Mouse (Mus musculus) spleen, adult 2 months (tissue): ENCODE measurements around the gene Nol6.

Source experiments
- CTCF ChIP-seq: fragments of 200-500 bp; IDR thresholded peaks from 2 replicates; pipeline ENCODE4 v1.5.1; 2011; ENCODE audit warnings: mild to moderate bottlenecking, inconsistent platforms; ENCODE audit not compliant: insufficient read depth, insufficient read length, insufficient replicate concordance; ENCODE audit errors: extremely low read depth
- POLR2A ChIP-seq: fragments of 200-500 bp; IDR thresholded peaks from 2 replicates; pipeline ENCODE4 v1.6.1; 2011; ENCODE audit warnings: low read depth, low read length, inconsistent platforms

GRCm38 (mm10) chr4:41140174-41140875, 16.1 kb upstream of the Nol6 start:
- TF ChIP-seq CTCF (no peak), POLR2A (no peak)
